Mouse (Mus musculus): ENCODE measurements around the gene Neurod2. TPM values are rescaled to one million over a fixed set of nuclear protein-coding genes. Genes with fewer than 3 reads are reported as not detected.

The Neurod2 gene
- polyA plus RNA-seq (2012; ENCODE audit: low replicate concordance) = not detected in 2 replicates

GRCm38 (mm10) chr11:98329081-98329959, at the start of gene Neurod2:
Neurod2 (minus strand) TSS chr11:98329648.

GRCm38 (mm10) chr11:98358161-98359083, 29.0 kb upstream of the Neurod2 start, which contains the start of gene Stard3:
Stard3 (plus strand) TSS chr11:98358368.

GRCm38 (mm10) chr11:98348083-98348961, 18.9 kb upstream of the Neurod2 start, which contains the start of gene Ppp1r1b:
Ppp1r1b (plus strand) TSS chr11:98348404.

Other genes with a start within 250 kb of the Neurod2 start
- 12.0 and 14.9 TPM in 2 replicates for gene Fbxl20, start 179.2 kb downstream of the Neurod2 start, polyA plus RNA-seq (2012; ENCODE audit: low replicate concordance)
- gene Med1, start 136.4 kb downstream of the Neurod2 start, polyA plus RNA-seq (2012; ENCODE audit: low replicate concordance) = 20.8 and 31.9 TPM in 2 replicates
- 22.0 and 24.5 TPM in 2 replicates for gene Cdk12, start 126.6 kb downstream of the Neurod2 start, polyA plus RNA-seq (2012; ENCODE audit: low replicate concordance)
- gene Ppp1r1b, start 18.8 kb upstream of the Neurod2 start, polyA plus RNA-seq (2012; ENCODE audit: low replicate concordance) = 0.20 and 0.28 TPM in 2 replicates
- 52.7 and 83.5 TPM in 2 replicates for gene Stard3, start 28.7 kb upstream of the Neurod2 start, polyA plus RNA-seq (2012; ENCODE audit: low replicate concordance)
- 0.20 and 0.59 TPM in 2 replicates for gene Tcap, start 54.2 kb upstream of the Neurod2 start, polyA plus RNA-seq (2012; ENCODE audit: low replicate concordance)
- gene Pnmt, start 56.8 kb upstream of the Neurod2 start, polyA plus RNA-seq (2012; ENCODE audit: low replicate concordance) = not detected in 2 replicates
- gene Pgap3, start 70.8 kb upstream of the Neurod2 start, polyA plus RNA-seq (2012; ENCODE audit: low replicate concordance) = 15.6 and 23.8 TPM in 2 replicates
- 2.3 and 2.6 TPM in 2 replicates for gene Erbb2, start 82.8 kb upstream of the Neurod2 start, polyA plus RNA-seq (2012; ENCODE audit: low replicate concordance)
- 41.8 and 65.2 TPM in 2 replicates for gene Mien1, start 109.3 kb upstream of the Neurod2 start, polyA plus RNA-seq (2012; ENCODE audit: low replicate concordance)
- gene Grb7, start 116.7 kb upstream of the Neurod2 start, polyA plus RNA-seq (2012; ENCODE audit: low replicate concordance) = 2.9 and 3.1 TPM in 2 replicates
- gene Ikzf3, start 216.4 kb upstream of the Neurod2 start, polyA plus RNA-seq (2012; ENCODE audit: low replicate concordance) = 71.3 and 78.4 TPM in 2 replicates
- 0.86 and 2.4 TPM in 2 replicates for gene Zpbp2, start 221.4 kb upstream of the Neurod2 start, polyA plus RNA-seq (2012; ENCODE audit: low replicate concordance)

Measured in hematopoietic multipotent progenitor cell, adult 10-12 weeks (in vitro differentiated cells).